Mouse (Mus musculus) stomach, embryonic 15.5 days (tissue): ENCODE data around the gene Mgat1. TPM values are rescaled to one million over a fixed set of nuclear protein-coding genes. Genes with fewer than 3 reads are reported as not detected.
A peak's percentile ranks its signal among the peaks of the same experiment; 100 is the strongest.

Experiments used
- ATAC-seq: fragments of 200-750 bp; cut with Nextera tagmentation; 2 replicates; pipeline ENCODE4 v1.8.0; 2017; ENCODE audit warnings: low read depth, moderate number of reproducible peaks, moderate TSS enrichment; ENCODE audit not compliant: insufficient read depth, low FRiP score
- H3K27ac ChIP-seq: fragments of 300-500 bp; sonication (generic); 2 replicates; pipeline ENCODE4 v1.5.1; 2015; ENCODE audit warnings: mild to moderate bottlenecking, inconsistent platforms
- H3K27me3 ChIP-seq: fragments of 300-500 bp; sonication (generic); replicated peaks from 2 replicates; pipeline ENCODE4 v1.6.1; 2015; ENCODE audit warnings: inconsistent platforms
- H3K36me3 ChIP-seq: fragments of 300-500 bp; sonication (generic); 2 replicates; pipeline ENCODE4 v1.6.1; 2015; ENCODE audit warnings: inconsistent platforms
- H3K4me1 ChIP-seq: fragments of 300-500 bp; sonication (generic); 2 replicates; pipeline ENCODE4 v1.6.1; 2015; ENCODE audit warnings: inconsistent platforms
- H3K4me2 ChIP-seq: fragments of 300-500 bp; sonication (generic); 2 replicates; pipeline ENCODE4 v1.6.1; 2015; ENCODE audit warnings: mild to moderate bottlenecking, inconsistent platforms
- H3K4me3 ChIP-seq: fragments of 300-500 bp; sonication (generic); replicated peaks from 2 replicates; pipeline ENCODE4 v1.5.1; 2015; ENCODE audit warnings: inconsistent platforms
- H3K9ac ChIP-seq: fragments of 300-500 bp; sonication (generic); 2 replicates; pipeline ENCODE4 v1.6.1; 2015; ENCODE audit warnings: inconsistent platforms
- H3K9me3 ChIP-seq: fragments of 300-500 bp; sonication (generic); 2 replicates; pipeline ENCODE4 v1.6.1; 2016; ENCODE audit warnings: inconsistent platforms
- whole genome bisulfite sequencing: fragments of 180-500 bp; shearing (Covaris S2); methylation state at CpG from one replicate; pipeline ENCODE4 v1.1.7; 2015; 5-methylcytosine and 5-hydroxymethylcytosine counted together
- polyA plus RNA-seq: library from polyadenylated mRNA; unstranded; fragments of >200 nt; fragmentation: Nextera tagmentation; extraction: Ambion mirVana; gene quantifications from 2 replicates; pipeline ENCODE4 v1.2.1, GENCODE M21; 2015

Gene Mgat1
- polyA plus RNA-seq, 1 experiment from 2014 or later: 59.3 TPM

DNA sequence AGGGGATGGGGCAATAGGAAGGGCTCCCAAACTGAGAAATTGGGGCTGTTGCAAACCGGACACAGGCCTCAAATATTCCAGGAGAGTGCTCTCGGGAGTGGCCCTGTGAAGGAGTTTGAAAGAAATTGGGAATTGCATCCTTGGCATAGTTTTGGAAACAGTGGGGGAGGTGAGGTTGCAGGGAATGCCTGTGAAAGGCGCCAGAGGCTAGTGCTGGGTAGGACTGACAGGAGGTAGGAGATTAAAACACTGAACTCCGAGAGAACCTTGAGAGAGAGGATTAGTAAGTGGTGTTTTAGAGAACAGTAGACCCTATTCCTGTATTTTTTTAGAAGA is 572 bp downstream of the Mgat1 start:
- Histone ChIP-seq H3K9ac (no peak overlapping the region), H3K4me1 (peaks cover 44% of the 10 kb centered on the region), H3K27me3 (no peaks in the 10 kb centered on the region), H3K9me3 (no peaks in the 10 kb centered on the region), H3K36me3 (no peaks in the 10 kb centered on the region), H3K4me3 (peak overlapping the region; percentile 61), H3K4me2 (peak overlapping the region; percentile 70), H3K27ac (peak overlapping the region; percentile 96)
- no peak for ATAC-seq
- 0% methylated on average over 4 of the region's 4 CpGs for WGBS

DNA sequence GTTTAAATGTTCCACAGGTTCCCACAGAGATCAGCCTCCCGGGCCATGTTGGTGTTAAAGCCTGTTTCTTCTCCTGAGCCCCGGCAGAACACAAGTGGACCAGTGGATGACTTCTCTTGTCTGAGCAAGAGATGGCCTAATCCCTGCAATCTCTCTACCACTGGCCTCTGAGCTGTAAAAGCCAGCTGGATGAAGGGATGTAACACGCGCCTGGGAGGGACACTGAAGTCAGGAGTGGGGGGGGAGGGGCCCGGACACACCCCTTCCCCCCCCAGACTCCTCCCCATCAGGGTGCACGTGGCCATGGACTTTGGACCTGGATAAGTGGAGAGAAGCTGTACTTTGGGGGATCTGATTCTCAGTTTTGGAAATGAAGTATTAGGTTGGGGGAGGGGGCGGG is 1.2 kb downstream of the Mgat1 start:
- Histone ChIP-seq H3K36me3 (no peaks in the 10 kb centered on the region), H3K4me1 (peaks cover 50% of the 10 kb centered on the region), H3K9me3 (no peaks in the 10 kb centered on the region), H3K4me3 (peak overlapping the region; percentile 61), H3K27ac (peak overlapping the region; percentile 96), H3K4me2 (peak overlapping the region; percentile 70), H3K9ac (no peak overlapping the region), H3K27me3 (no peaks in the 10 kb centered on the region)
- 21% methylated on average over 7 of the region's 7 CpGs for whole genome bisulfite sequencing
- ATAC-seq: no peak

DNA sequence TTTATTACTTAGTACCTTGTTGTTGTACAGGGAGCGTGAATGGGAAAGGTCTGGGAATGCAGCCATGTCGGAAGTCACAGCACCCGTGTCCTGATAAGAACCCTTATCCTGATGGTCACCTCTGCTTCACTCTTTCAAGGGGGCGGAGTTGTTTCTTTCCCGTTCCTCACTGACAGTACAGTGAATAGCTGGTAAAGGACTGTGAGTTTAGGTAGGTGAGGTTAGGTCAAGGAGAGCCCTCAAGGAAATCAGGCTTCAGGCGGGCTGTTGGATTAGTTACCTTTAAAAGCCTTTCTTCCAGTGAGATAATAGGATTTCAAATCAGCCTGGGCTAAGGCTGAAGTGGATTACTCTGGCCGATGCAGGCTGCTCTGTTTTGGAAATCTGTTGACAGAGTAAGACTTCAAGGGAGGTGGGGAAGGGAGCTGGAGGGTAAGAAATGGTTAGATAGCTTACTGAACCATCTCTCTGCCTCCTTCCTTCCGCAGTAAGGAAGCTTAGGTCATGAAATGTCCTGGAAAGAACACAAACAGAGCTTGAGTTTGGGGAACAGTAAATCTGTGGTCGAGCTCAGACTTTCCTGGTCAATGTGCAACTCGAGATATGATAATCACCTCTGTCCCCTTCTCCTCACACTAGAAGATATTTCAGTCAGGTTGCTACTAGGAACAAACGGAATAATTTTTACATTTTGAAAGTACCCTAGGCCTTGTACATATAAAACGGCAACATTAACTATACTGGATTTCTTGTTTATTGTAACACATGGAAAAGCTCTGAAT is 1.8 kb downstream of the Mgat1 start:
- peak overlapping the region; percentile 3; the same call in 1 of the 2 replicates for H3K27ac ChIP-seq
- no peak for ATAC-seq
- no peaks in the 10 kb centered on the region for H3K9me3 ChIP-seq
- peak overlapping the region; percentile 61 for H3K4me3 ChIP-seq
- peaks cover 50% of the 10 kb centered on the region for H3K4me1 ChIP-seq
- WGBS: 29% methylated on average over 12 of the region's 12 CpGs
- no peak overlapping the region for H3K9ac ChIP-seq
- H3K36me3 ChIP-seq: no peaks in the 10 kb centered on the region
- no peaks in the 10 kb centered on the region for H3K27me3 ChIP-seq
- peak overlapping the region; percentile 70 for H3K4me2 ChIP-seq

DNA sequence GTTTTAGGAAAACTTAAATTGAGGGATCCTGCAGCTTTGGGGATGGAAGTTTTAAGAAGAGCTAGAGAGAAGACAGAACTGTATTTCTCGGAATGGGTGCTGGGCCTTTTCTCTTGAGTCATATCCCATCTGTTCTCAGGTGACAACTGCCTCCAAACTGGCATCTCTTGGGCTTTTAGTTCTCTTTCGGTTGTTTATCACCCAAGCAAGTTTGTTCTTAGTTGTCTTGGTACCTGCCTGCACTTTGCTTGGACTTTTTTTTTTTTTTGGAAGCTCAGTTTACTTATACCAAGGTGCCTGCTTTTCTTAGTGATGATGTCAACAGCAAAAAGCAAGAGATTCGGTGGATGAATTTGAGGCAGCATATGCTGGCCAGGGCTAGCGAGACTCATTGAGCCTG is 2.5 kb downstream of the Mgat1 start:
- no peak for ATAC-seq
- H3K9me3 ChIP-seq: no peaks in the 10 kb centered on the region
- no peak overlapping the region; the same call in 1 of the 2 replicates for H3K27ac ChIP-seq
- WGBS: 81% methylated on average over 4 of the region's 4 CpGs
- H3K36me3 ChIP-seq: no peaks in the 10 kb centered on the region
- H3K4me3 ChIP-seq: no peak overlapping the region
- no peak overlapping the region for H3K9ac ChIP-seq
- peaks cover 55% of the 10 kb centered on the region for H3K4me1 ChIP-seq
- H3K27me3 ChIP-seq: no peaks in the 10 kb centered on the region
- H3K4me2 ChIP-seq: peak overlapping the region; percentile 70

DNA sequence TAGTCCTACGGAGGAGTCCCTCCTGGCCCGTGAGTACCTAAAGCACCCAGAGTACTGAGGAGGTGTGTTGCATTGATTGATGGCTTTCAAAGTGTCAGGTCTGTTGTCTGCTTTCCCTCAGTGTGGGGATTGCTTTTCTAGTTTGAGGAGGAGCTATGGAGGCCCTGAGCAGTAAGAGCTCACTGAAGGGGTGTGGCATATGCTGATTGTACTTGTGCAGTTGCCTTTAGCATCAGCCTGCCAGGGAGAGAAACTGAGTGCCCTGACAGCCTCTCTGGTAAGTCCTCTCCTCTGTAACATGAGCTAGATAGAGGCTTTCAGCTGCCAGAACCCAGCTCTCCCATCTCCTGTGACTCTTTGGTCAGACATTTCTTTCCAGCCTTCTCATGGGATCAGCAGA is 3.3 kb downstream of the Mgat1 start:
- H3K4me1 ChIP-seq: peaks cover 63% of the 10 kb centered on the region
- 16% methylated on average over 2 of the region's 2 CpGs for WGBS
- no peak overlapping the region for H3K4me3 ChIP-seq
- ATAC-seq: no peak
- H3K9me3 ChIP-seq: no peaks in the 10 kb centered on the region
- no peak overlapping the region; the same call in 1 of the 2 replicates for H3K4me2 ChIP-seq
- H3K9ac ChIP-seq: peak overlapping the region; percentile 8; the same call in 1 of the 2 replicates
- peak overlapping the region; percentile 96; the same call in 1 of the 2 replicates for H3K27ac ChIP-seq
- H3K36me3 ChIP-seq: 0 out of 2 replicates have a peak, but pooled peaks cover 2% of the 10 kb centered on the region
- no peaks in the 10 kb centered on the region for H3K27me3 ChIP-seq

DNA sequence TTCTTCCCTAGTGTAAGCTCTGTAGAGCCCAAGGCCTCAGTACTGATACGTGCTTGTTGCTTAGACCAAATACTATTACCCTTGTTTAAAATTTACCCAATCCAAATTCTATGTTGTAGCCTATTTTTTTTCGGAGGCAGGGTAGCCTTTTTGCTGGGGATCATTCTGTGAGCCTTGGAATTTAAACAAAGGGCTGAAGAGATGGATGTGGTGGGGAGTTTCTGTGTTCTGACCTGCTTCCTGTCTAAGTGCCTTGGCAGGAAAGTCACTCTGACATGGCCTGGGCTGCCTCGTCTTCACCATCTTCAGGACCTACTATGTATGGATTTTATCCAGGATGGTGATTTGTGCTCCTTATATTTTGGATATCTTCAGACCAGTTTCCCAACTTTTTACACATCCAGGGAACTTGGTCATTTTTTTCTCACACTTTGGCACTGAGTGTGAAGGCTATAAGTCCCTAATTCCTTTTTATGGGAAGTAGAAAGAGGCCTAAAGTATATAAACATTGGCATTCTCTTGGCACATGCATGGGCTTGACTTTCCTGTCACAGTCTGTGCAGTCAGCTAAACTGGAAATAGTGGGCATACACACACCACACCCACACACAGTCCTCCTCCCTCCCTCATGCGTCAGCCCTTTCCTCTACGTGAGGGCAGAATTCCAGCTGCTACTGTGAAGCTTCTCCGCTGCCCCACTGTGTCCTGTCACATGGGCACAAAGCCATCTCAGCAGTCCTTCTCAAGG is 4.4 kb downstream of the Mgat1 start:
- Histone ChIP-seq H3K4me1 (peaks cover 57% of the 10 kb centered on the region), H3K36me3 (0 out of 2 replicates have a peak, but pooled peaks cover 6% of the 10 kb centered on the region), H3K4me2 (peak overlapping the region; percentile 4; the same call in 1 of the 2 replicates), H3K27me3 (no peaks in the 10 kb centered on the region), H3K9me3 (no peaks in the 10 kb centered on the region), H3K4me3 (no peak overlapping the region), H3K9ac (no peak overlapping the region), H3K27ac (peak overlapping the region; percentile 96)
- no peak for ATAC-seq
- 46% methylated on average over 6 of the region's 6 CpGs for WGBS

DNA sequence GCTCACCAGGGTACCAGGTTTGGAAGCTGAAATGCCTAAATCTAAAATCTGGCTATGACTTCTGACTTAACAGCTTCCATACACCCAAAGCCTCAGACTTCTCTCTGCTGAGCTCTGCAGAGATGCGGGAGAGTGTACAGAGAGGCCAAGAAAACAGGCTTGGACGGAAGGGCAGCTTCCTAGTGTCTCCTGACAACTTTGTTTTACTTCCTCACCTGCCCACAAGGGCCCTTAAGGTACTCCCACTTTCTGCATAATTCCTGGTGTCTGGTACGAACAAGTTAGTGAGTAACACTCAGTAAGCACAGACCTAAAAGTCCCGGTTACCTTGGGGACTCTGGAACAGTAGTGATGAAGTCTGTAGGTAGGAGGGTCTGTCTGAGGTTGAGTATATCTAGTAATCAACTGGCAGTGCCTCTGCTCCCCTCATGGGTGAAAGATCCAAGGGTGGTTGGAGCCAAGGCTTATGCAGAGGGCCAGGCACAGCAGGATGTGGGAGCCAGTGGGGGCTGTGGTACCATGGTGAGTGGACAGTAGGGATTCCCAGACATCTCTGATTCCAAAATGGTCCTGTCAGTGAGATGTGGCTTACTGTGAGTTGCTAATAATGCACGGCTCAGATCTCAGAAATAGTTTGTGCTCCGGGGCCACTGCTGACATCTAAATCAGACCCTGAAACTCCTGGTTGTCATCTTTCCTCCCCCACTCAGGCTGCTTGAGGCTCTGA is 5.1 kb downstream of the Mgat1 start:
- H3K9ac ChIP-seq: no peak overlapping the region

DNA sequence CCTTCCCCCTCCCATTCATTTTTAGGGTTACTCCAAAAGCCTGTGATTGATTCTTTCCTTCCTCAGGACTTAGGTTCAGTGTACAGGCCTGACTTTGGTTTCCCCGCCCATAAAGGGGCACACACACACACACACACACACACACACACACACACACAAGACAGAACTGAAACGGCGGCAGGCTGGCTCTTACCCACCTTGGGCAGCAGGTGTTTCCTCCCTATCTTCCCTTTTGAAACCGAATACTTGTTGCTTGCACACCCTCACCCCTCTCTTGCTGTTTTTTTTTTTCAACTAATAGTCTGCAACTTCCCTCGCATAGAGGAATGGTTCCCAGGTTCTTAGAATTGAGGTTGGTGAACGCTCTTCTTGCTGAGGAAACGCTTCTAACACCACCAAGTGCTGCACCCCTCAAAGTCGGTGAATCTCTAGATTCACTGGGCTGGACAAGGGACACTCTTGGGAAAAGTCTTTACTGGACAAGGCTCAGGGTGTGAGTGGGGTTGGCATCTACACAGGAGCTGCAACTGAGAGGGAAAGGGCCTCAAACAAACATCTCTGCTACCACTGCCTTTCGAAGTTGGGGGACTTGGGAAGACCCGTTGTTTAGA is 5.9 kb downstream of the Mgat1 start:
- WGBS: 19% methylated on average over 10 of the region's 10 CpGs
- peaks cover 53% of the 10 kb centered on the region for H3K4me1 ChIP-seq

More for the DNA sequence above, 5.1 kb downstream of the Mgat1 start:
- Histone ChIP-seq H3K27ac (peak overlapping the region; percentile 96), H3K4me1 (peaks cover 57% of the 10 kb centered on the region), H3K4me3 (no peak overlapping the region; the same call in 1 of the 2 replicates), H3K4me2 (peak overlapping the region; percentile 19; the same call in 1 of the 2 replicates), H3K9me3 (no peaks in the 10 kb centered on the region), H3K36me3 (0 out of 2 replicates have a peak, but pooled peaks cover 12% of the 10 kb centered on the region), H3K27me3 (no peaks in the 10 kb centered on the region)
- WGBS: 69% methylated on average over 6 of the region's 6 CpGs
- no peak for ATAC-seq

DNA sequence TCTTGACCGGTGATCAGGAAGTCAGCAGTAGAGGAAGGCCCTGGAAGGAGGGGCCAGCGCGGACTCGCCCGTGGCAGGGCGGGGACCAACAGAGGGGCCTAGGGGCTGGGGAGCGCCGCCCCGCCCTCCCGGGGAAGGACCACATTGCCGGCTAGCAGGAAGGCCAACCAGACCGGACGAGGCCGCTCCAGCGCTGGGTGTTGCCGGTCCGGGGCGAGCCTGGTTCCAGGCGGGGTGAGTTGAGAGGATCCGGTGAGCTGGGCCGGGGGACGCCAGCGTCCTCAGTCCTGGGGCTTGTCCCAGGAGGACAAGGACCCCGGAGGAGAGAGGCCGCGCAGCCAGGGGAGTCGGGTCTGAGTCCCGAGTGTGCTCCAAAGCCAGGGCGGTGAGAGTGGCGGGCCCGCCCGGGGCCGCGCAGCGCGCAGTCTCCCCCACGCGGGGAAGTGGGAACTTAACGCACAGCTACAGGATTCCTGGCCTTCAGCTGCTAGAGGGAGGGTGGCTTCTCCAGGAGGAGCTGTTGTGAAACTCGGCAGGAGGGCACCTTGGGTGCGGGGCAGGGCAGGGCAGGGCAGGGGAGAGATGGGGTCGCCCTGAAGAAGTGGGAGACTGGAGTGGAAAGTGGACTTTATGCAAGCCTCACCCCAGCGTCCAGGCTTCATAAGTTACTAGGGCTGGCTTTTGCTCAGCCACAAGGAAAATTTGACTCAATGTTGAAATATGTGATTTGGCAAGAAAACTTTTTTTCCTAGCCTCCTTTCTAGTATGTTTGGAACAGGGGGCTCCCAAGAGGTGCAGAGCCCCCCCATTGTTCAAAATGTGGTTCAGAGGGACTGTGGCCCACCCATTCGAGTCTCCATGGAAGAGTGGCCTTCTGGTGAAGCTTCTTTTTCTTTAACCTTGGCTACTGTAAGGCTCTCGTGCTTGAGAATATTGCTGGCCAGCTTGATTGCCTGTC is 6.7 kb downstream of the Mgat1 start:
- no peaks in the 10 kb centered on the region for H3K27me3 ChIP-seq
- ATAC-seq: peak; percentile 97
- peaks cover 23% of the 10 kb centered on the region for H3K36me3 ChIP-seq
- peak overlapping the region; percentile 72 for H3K4me3 ChIP-seq
- peak overlapping the region; percentile 96 for H3K27ac ChIP-seq
- no peaks in the 10 kb centered on the region for H3K9me3 ChIP-seq
- H3K4me2 ChIP-seq: peak overlapping the region; percentile 65
- peaks cover 48% of the 10 kb centered on the region for H3K4me1 ChIP-seq
- under 1% methylated on average over 45 of the region's 45 CpGs for WGBS
- H3K9ac ChIP-seq: peak overlapping the region; percentile 77

More for the DNA sequence above, 5.9 kb downstream of the Mgat1 start:
- H3K4me3 ChIP-seq: peak overlapping the region; percentile 72
- H3K4me2 ChIP-seq: peak overlapping the region; percentile 65
- H3K9me3 ChIP-seq: no peaks in the 10 kb centered on the region
- no peaks in the 10 kb centered on the region for H3K27me3 ChIP-seq
- ATAC-seq: no peak
- H3K9ac ChIP-seq: peak overlapping the region; percentile 77; the same call in 1 of the 2 replicates
- peak overlapping the region; percentile 96 for H3K27ac ChIP-seq
- H3K36me3 ChIP-seq: peaks cover 20% of the 10 kb centered on the region

DNA sequence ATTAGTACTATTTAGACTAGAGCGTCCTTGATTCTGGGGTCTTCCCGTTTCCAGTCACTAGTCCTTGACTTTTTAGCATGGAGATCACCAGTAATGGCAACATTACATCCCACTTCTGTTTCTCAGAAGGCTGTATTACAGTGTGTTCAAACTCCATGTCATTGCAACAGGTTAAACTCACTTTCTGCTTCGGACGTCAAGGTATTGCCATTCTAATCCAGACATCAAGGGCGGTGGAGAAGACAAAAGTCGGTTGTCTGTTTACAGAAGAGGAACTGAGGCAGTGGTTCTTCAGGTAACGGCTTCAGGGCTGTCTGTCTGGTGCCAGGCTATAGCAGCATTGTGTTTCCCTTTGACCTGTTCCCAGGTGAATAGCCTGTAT is 7.4 kb downstream of the Mgat1 start:
- no peak for ATAC-seq
- Histone ChIP-seq H3K4me3 (peak overlapping the region; percentile 72), H3K9ac (peak overlapping the region; percentile 77; the same call in 1 of the 2 replicates), H3K4me1 (peaks cover 48% of the 10 kb centered on the region), H3K4me2 (peak overlapping the region; percentile 65), H3K27ac (no peak overlapping the region), H3K27me3 (no peaks in the 10 kb centered on the region), H3K9me3 (no peaks in the 10 kb centered on the region), H3K36me3 (peaks cover 23% of the 10 kb centered on the region)
- 44% methylated on average over 7 of the region's 7 CpGs for WGBS
